Mouse (Mus musculus) fat pad, adult 2 months (tissue): ENCODE results near the gene Glce.

Experiments used
- DNase-seq: peaks from one replicate; pipeline ENCODE4 v3.0.0-alpha.2; 2011; ENCODE audit warnings: low read depth, low spot score; ENCODE audit errors: extremely low read depth

Glce gene

GRCm38 (mm10) chr9:62122508-62123215 is at the start of gene Glce:
Gene Glce (minus strand): TSS chr9:62122655.
- DNase-seq: peak; percentile 92

- no peak for DNase-seq
These were observed 49.8 kb upstream of the Glce start for GRCm38 (mm10) chr9:62172239-62172638.

GRCm38 (mm10) chr9:62170921-62171320 is 48.5 kb upstream of the Glce start:
- no peak for DNase-seq

DNA sequence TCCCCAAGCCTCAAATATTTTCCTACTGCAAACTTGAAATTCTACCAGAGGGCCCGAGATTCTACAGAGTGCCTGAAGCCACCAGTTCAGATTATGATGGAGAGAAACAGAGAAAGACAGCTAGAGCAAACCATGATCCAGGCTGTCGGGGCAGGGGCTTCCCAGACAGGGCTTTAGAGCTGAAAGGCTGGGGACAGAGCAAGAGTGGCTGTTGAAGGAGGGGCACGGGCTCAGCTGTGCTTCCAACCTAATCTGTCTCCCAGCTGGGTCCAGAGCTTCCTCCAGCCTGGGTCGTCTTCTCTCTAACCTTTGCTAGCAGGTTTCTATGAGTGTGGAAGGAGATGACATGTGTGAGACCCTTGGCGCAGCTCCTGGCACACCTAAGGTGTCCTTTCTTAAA is 44.2 kb upstream of the Glce start:
- DNase-seq: no peak

- no peak for DNase-seq
These were observed 43.7 kb upstream of the Glce start for GRCm38 (mm10) chr9:62166186-62166585.

DNA sequence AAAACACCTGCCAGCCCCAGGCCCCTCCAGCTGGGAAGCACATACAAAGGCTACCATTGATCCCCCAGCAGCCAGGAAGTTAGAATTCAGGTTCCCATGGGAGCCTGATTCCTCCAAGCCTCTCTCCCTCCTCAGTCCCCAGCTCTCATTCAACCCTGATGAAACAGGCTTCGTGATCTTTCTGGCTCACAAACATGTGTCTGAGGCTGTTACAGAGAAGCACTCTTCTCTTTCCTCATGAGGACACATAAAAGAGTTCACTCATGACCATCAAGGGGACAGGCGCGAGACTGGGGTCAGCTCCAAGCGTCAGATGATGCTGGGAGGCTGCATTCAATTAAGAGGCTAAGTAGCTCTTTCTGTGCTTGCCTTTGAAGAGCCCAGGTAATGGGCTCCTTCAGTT is 40.4 kb upstream of the Glce start:
- DNase-seq: no peak

- DNase-seq: no peak
These were observed 38.3 kb upstream of the Glce start for GRCm38 (mm10) chr9:62160788-62161187.

DNA sequence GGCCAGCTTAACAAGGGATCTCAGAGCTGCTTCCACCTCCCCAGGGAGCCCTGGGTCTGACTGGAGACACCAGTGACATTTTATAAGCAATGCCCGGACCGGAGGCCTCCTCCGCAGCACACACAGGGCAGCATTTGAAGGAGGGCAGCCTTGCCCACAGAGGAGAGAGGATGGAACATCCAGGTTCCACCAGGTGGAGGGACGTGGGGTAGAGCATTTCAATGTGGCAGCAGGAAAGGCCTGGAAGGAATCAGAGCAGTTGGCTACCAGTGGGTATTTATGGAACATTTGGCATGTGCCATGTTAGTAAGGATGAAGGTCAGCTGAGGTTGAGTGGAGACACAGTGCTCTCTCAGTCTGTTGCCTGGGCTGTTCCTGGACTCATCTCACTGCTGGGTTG is 36.3 kb upstream of the Glce start:
- DNase-seq: no peak

DNA sequence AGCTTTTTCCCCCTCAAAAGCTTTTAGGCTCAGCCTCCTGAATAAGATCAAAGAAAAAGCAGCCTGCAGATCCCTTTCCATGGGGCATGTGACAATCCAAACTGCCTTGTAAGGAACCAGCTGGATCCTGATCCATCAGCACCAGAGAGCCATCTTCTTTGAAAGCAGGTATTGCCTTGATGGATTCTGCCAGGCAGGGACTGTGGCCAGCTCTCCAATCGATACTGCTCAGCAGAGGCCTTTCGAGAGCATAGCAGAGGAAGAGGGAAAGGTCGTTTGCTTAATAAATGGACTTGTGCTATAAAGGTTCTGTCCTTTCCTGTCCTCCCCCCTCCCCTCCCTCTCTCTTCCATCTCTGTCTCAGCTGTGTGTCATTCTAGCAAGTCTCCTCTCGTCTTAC is 33.4 kb upstream of the Glce start:
- DNase-seq: no peak

GRCm38 (mm10) chr9:62155400-62155799 is 32.9 kb upstream of the Glce start:
- DNase-seq: no peak

DNA sequence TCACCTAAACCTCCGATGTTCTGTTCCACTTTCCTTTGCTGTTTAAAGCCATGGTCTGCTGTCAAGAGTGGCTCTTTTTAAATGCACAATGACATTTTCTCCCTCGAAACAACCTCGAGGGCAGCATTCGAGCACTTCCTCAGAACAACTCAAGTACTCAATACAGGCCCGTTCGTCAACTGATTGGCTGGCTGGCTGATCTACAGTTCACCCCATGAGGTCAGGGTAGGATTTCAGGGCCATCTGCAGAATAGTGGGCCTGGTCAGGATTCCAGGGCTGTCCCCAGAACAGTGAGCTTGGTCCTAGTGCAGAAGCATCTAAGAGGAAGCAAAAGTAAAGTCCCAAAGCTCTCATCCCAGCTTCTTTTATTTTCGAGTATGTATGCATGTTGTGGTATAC is 32.5 kb upstream of the Glce start:
- DNase-seq: no peak

- DNase-seq: no peak
These were observed 32.1 kb upstream of the Glce start for GRCm38 (mm10) chr9:62154551-62154950.

DNA sequence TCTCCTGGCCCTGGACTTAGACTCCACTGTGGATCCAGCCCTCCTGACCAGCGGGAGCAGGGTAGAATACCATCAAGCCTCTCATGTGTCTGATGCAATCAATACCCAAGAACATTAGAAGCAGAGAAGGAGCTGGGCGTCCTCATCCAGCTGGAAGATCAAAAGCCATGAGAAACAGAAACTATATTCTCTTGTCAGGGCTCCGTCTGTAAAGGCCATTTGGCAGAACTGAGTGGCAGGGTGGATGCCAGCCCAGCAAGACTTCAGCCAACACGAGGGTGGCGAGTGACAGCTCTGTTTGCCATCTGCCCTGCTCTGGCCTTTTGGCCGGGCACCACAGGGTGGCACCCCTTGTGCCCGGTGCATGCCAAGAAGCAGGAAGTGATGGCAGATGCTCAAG is 30.8 kb upstream of the Glce start:
- no peak for DNase-seq

DNA sequence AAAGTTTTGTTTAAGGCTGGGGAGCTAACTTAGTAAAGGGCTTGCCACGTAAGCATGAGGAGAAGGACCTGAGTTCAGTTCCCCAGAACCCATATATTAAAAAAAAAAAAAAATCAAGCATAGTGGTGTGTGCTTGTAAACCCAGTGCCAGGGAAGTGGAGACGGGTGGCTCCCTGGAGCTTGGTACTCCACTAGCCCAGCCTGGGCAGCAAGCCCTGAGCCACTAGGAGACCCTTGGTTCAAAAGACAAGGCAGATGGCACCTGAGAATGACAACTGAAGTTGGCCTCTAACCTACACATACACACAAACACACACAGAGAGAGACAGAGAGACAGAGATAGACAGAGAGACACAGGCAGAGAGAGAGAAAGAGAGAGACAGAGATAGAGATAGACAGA is 30.1 kb upstream of the Glce start:
- no peak for DNase-seq

DNA sequence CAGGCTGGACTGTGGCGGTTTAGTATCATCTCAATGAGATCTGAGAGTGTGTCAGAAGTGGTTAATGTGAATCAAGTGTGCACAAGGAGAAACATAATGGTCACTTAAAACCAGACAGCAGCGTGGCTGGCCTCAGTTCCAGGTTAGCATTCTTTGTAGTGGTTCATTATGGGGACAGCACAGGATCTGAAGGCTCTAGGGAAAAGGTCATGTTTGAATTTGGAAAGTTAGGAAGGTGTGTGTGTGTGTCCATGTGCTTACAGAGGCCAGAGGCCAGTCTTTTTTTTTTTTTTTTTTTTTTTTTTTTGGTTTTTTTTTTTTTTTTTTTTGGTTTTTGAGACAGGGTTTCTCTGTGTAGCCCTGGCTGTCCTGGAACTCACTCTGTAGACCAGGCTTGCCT is 22.7 kb upstream of the Glce start:
- no peak for DNase-seq

DNA sequence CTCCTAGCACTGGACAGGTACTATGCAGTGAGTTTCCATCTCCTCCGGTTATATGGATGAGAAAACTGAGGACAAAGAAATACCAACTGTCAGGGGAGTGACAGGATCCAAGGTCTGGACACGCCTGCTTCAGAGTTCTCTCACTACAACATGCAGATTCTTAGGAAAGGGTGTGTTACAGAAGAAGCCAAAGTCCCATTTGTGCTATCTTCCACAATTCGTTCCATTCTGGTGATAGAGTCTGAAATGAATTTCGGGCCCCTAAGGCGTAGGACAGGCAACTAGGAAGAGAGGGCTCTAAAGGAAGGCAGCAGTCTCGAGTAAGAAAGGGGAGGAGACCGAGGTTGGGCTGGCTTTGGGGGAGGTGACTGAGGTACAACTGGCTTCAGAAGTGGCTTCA is 21.0 kb upstream of the Glce start:
- no peak for DNase-seq

- no peak for DNase-seq
These were observed 16.6 kb upstream of the Glce start for GRCm38 (mm10) chr9:62139027-62139426.

DNA sequence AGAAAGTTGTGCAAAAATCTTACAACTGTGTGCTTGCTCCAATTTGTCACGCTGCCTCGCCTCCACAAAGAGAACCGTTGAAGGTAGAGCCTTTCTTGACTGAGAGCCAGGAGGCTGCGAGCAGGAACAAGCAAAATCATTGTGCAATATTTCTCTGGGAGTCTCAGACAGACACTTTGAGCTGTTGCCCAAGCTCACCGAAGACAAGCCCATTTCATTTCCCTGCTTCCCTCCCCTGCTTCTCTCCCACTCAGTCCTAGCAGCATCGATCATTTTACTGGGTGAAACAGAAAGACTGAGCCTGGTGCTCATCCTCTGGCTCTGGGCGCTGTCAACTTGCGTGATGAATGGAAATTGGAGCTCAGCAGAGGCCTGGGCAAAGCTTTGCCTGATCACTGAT is 14.8 kb upstream of the Glce start:
- peak; percentile 78 for DNase-seq

DNA sequence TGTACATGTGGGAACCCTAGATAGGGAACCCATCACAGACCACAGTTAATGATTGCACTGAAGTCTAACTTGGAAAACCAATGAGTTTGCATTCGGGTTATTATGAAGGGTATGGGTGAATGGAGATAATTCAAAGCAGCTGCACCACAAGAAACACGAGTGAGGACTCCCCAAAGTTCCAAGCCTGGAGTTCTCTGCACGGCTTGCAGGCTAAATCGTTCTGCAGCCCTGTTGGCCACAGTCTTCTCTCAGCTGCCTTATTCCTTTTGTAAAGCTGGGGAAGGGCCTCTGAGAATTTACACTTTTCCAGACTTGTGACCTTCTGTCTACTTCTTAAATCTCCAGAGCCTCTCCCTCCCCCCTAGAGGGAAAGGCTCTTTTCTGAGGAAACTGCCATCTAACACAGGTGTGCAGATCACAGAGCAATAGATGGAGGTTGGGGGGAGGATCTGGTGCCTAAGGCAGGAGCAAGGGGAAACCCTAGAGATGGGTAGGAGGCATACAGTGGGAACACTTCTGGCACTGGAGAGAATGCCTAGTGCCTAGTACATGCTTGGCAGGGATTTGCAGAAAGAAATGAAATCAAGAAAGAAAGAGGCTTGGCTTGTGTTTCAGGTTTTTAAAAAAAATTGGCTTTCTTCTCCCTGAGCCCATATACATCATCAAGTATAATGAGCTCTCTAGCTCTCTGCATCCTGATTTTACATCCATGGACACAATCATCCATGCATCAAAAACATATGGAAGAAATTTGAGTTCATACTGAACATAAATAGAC is 9.7 kb upstream of the Glce start:
- no peak for DNase-seq

- no peak for DNase-seq
These were observed 8.3 kb upstream of the Glce start for GRCm38 (mm10) chr9:62130746-62131145.

DNA sequence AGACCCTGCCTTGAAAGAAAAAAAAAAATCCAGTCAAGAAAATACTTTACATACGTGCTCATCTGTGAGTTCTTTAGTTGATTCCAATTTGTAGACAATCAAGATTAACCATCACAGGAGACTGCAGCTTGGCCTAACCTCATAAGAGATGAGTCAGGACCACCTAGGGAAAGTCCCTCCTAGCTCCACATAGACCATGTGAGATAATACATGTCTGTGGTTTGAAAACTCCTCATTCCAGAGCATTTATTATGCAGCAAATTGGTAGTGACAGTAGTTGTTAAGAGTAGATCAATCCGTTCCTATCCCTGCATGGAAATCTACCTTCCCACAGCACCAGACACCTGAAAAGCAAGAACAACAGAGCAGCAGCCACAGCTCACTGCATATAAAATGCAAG is 5.6 kb upstream of the Glce start:
- DNase-seq: no peak

DNA sequence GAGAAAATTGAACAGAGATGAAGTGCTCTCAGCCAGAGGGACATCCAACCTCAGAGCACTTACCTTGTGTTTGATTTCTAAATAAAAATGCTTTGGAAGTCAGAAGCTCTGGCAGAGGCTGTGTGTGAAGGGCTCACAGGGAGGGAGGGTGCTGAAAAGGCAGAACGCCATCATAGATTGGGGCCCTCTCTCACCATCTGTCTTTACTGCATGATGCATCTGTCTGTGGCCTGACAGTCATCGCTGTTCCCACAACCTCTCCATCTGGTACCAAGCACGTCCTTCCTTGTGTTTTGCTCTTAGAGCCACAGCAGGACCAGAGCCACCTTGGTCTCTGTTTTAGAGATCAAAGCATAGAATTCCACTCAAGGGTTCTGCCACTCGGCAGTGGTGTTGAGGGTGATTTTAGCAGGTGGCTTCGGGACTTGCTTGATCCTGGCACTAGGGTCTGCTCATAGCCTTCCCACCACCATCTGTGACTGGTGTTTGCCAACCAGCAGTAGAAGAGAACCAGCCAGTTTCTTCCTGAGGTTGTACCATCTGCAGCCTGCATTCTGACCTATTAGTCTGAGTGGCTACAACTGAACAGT is 3.6 kb upstream of the Glce start:
- no peak for DNase-seq
